Mouse (Mus musculus): ENCODE data around the gene Fads2.

Fads2 gene

DNA sequence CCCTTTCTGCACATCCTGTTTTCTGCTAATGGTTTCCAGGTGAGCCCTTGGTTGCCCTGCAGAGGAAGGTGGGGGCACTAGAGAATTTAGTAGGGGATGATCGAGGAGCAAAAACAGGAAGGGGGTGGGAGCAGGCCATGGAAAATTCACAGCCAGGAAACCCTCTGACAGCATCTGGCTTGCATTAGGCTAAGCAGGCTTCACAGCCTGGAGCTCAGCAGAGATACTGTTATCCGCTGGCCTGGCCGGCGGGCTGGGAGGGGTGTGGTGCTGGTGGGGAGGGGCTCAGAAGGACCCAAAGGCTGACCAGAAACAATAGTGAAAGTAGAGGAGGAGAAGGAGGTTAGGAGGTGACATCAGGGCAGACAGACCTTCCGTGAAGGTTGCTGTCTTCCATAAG is 87.6 kb downstream of the Fads2 start:
- DNase-seq (ENCODE audit: low spot score): no peak

DNA sequence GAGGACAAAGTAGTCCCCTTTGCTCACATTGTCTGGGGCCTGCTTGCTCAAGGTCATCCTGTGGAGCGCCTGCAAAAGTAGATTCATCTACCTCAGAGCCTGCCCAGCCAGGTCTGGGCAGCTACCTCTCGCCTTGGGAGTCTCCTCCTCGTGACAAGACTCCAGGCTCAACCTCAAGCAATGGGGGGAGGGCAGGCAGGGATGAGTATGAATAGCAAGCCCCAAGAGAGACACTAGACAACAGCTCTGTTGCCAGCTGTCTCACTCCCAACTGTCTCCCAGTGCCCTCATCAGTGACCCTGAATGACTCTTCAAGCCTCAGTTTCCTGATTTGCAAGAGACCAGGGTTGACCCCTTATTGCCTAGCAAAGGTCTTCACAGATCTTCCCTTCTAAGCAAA is 88.2 kb downstream of the Fads2 start:
- no peak for DNase-seq (ENCODE audit: low spot score)

DNA sequence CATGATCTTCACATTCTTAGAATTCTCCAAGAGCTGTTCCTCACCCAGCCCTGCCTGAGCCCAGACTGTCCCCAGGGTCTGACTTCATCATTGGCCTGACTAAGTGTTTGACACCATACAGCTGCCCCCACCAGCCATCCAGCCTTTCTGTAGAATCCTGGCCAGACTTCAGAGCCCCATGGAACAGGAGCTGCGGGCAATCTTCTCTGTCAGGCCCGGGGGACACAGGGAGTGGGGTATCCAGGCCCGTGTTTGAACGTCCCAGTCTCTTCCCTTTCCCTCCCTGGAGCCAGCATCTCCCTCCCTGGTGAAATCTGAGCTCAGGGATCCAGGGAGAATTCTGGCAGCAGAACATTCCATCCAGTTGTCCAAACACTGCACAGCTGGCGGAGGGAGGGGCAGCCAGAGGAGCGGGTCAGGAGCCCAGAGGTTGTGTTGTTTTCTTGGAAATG is 88.7 kb downstream of the Fads2 start:
- peak; percentile 3 for DNase-seq (ENCODE audit: low spot score)
